Mouse (Mus musculus) erythroblast, adult 5-6 weeks (primary cell): ENCODE data around the gene Prkg2. TPM values are rescaled to one million over a fixed set of nuclear protein-coding genes. Genes with fewer than 3 reads are reported as not detected.

Experiments
- ATAC-seq: replicated peaks from 2 replicates; pipeline ENCODE4 v1.8.0; 2016; ENCODE audit warnings: moderate number of reproducible peaks, mild to moderate bottlenecking, moderate TSS enrichment, inconsistent platforms; ENCODE audit not compliant: poor library complexity, low FRiP score, severe bottlenecking
- total RNA-seq, 2 experiments: library from RNA; stranded (forward) in 1 of 2; stranded (reverse) in 1 of 2; fragments of 150-400 nt in 1 of 2; fragments of 200-764, 138-1000 nt in 1 of 2; gene quantifications; 2 replicates each; pipeline versions ENCODE4 v1.2.3 to v1.2.4; 2015 to 2017; ENCODE audit warnings: low replicate concordance in 2 of 2

Prkg2 gene
- not detected in 2 replicates for total RNA-seq (2015; ENCODE audit: low replicate concordance)
- not detected in 2 replicates for total RNA-seq (2017; ENCODE audit: low replicate concordance)

GRCm38 (mm10) chr5:99036596-99037441, at the start of gene Prkg2:
Gene Prkg2, minus strand, starts transcription at chr5:99037351.
- no peak for ATAC-seq

- ATAC-seq: no peak
Measured at GRCm38 (mm10) chr5:99083955-99084354, 46.8 kb upstream of the Prkg2 start.

DNA sequence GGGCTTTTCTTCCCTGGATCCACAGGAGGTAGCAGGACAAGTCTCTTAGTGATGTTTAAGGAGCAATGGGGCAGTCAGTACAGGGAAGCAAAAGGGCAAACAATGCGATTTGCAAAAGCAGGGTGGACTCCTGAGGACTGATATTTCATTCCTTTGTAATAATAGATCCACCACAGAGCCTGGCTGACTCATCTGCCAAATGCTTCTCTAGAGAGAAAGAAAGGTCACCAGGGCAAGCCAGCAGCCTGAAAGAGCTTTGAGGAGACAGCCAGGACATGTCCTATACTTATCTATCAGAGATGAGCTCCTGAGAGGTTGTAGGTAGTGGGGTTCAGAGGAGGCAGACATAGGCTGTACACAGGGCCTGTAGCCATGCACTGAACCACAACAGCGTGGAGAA, 41.2 kb upstream of the Prkg2 start:
- no peak for ATAC-seq

GRCm38 (mm10) chr5:99068391-99068790, 31.2 kb upstream of the Prkg2 start:
- ATAC-seq: no peak

- no peak for ATAC-seq
Measured at GRCm38 (mm10) chr5:99062582-99062981, 25.4 kb upstream of the Prkg2 start.

GRCm38 (mm10) chr5:99039021-99039420, 1.9 kb upstream of the Prkg2 start:
- no peak for ATAC-seq

- no peak for ATAC-seq
Measured at GRCm38 (mm10) chr5:99037442-99037811, 276 bp upstream of the Prkg2 start.

DNA sequence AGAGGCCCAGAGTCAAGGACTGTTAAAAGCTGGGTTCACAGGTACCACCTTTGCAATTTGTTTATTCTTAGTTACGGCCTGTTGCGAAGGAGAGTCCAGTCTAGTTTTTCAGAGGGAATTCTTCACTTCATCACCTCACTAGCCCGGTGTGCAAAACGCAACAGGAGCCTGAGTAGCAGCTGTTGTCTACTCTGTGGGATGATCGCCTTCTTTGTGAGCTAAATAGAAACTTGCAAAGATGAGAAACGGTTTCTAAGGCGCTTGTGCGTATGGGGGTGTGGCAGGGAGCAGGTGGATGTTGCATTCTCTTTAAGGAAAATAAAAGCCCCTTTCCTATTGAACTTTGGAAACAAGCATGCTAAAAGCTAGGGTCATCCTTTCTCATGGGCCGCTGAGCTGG, 1.2 kb downstream of the Prkg2 start:
- ATAC-seq: no peak

- ATAC-seq: no peak
Measured at GRCm38 (mm10) chr5:99031551-99032149, 5.5 kb downstream of the Prkg2 start.

DNA sequence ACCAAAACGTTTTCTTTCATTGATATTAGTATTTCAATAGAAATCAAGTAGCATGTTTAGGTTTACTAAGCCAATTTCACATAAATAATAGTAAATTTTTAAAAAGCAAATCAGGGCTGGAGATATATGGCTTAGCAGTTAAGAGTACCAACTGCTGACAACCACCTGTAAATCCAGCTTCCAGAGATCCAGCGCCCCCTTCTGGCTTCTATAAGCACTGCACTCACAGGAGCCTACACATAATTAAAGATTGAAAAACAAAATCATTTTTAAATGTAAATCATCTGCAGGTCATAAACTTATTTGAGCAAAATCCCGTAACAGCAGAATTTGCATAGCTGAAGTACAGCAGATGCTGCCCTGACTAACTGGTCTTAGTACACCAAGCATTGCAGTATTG, 10.8 kb downstream of the Prkg2 start:
- ATAC-seq: no peak

GRCm38 (mm10) chr5:99019709-99020108, 17.4 kb downstream of the Prkg2 start:
- no peak for ATAC-seq

DNA sequence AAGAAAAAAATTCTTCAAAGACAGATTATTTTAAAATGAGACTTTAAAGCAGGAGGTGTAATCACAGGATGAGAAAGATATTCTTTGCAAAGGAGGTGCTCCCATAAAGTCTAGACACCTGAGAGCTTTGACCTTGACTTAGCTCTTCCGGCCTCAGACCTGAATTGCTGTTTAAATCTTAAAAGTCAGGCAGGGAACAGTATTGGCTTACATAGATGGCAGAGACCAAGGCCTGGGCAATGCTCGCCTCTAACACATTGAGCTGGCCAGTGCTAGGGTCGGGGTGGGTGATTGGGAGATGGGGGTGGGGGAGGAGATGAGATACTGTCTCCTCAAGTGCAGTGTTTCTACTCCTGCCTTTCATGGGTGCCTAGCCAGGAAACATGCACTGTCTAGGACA, 22.0 kb downstream of the Prkg2 start:
- ATAC-seq: no peak

GRCm38 (mm10) chr5:99010448-99011151, 26.6 kb downstream of the Prkg2 start:
- ATAC-seq: no peak

DNA sequence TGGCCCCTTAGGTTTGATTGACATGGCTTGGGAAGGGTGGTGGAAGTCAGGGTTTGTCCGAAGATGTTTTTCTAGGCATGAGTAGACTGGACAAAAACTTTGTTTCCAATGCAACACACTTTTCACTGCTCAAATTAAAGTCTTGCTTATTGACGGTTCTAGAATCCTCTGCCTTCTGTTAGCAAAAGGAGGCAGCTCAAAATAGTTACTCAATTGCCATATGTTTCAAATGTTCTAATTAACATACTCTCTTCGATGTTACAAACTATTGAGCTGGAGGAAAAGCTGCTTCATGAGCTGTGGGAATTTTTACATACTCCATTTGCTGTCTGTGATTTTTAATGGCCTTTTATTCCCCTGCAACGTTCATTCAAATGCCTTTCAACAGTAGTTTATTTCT, 39.0 kb downstream of the Prkg2 start:
- no peak for ATAC-seq

- ATAC-seq: no peak
Measured at GRCm38 (mm10) chr5:98995767-98996166, 41.4 kb downstream of the Prkg2 start.

DNA sequence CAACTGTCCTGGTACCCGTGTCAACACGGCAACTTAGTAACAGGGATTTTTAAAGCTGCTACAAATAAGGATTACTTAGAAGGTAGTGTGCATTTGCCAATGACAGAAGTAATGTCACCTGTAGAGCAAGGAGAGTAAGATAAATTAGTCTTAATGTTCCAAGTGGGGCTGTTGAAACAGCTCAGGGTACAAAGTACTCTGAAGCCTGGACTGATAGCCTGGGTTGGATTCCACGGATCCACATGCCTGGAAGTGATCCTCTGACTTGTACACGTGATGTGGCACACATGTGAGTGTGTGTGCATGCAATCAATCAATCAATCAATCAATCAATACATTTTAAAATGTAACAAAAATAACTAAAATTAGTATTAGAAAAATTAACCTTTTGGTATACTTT, 45.6 kb downstream of the Prkg2 start:
- no peak for ATAC-seq

DNA sequence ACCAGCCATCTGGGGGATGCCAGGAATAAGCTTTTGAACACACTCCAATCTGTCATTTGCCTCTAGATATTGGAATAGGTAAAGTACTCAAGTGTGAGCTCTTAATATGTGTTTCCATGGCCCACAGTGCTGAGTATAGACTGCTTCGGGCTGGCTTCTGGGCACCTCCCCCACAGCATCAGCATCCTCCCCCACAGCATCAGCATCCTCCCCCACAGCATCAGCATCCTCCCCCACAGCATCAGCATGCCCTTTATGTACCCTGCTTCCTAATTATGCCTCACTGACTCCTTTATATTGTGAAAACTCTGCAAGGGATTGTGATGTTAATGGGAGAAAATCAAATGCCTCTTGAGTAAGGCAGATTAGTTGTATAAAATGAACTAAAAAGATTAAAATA, 49.5 kb downstream of the Prkg2 start:
- no peak for ATAC-seq

DNA sequence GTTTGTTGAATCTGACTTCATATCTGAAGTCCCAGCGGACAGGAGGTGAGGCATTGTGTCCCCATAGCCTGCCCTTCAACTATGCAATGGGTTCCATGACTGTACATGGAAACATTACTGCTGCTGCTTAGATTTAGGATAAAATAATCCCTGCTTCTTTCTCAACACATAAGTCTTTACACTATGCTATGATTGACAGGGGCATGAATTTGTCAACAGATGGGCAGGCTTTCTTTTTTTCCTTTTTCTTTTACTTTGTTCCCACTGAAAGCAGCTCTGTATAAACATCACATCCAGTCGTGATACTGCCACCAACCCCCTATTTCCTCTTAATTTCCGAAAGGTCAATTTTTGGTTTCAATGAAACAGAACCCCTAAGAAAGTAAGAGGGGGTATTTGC, 50.0 kb downstream of the Prkg2 start:
- no peak for ATAC-seq

DNA sequence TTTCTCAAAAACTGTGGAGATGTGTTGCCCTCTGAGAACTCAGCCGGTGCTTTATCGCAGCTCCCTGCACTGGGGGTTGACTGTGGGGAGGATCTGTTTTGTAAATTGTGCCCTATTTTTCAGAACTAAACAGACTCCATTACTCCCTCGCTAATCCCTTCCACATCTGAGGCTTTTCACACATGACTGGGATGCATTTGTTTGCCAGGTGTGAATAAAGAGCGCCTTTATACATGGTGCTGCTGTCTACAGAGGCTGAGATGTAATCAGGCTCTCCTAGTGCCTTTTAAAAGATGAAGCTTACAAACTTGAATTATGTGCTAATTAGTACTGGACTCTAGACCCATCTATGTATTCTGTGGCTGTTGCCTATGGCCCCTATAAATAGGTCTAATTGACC, 50.7 kb downstream of the Prkg2 start:
- ATAC-seq: no peak

DNA sequence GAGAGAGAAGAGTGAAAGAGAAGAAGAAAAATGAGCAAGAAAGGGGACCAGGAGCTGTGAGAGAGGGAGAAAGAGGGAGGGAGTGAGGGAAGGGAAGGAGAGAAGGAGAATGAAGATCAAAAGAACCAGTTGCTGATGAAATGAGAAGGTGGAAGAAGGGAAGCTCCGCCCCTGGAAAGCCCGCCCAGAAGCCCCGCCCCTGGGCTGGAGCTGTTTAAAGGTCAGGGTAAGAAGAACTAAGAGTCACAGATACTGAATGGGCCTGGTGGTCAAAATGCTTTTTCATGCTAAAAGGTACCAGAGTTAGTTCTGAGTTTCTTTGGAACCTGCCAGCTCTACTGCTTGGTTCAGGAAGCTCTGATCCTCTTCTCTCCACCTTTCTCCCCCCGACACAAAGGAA, 51.1 kb downstream of the Prkg2 start:
- no peak for ATAC-seq

DNA sequence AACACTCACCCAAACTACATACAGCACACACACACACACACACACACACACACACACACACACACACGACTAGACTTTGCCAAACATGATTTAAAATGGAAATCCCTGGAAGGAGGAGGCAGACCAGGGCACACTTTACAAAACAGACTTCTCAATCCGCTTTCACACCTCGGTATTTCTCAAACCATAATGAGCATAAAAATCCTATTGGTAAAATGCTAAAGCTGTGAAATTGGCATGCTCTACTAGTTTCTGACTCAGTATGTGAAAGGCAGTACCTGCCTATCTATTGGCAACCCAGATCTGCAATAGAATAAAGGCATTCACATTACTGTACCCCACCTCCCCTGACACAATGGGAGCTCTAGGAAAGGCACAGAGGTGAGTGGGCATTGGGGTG, 52.1 kb downstream of the Prkg2 start:
- ATAC-seq: no peak
